In genomic region chr1:82638428-82638827, GRCm38 (mm10) we compare ENCODE assay signal across 20 mouse cellular contexts. TPM values are rescaled to one million over a fixed set of nuclear protein-coding genes. Genes with fewer than 3 reads are reported as not detected.
"Had no signal": no experiment of that assay in that cellular context is flagged by ENCODE, and none has a peak within 500 bp of the region (broad histone marks: within the 10 kb centered on the region; RNA-seq: fewer than 3 reads in every experiment).

No protein-coding gene starts in this region.

- DNase-seq: kidney, adult 9 months; kidney, postnatal 25 days; layer of hippocampus, adult 9-11 months; liver; liver, embryonic 13.5 days; liver, postnatal 0 days; lung, embryonic 14.5 days; right cerebral cortex, postnatal 25 days; spleen, adult 18-20 months; thymus, postnatal 25 days had no signal

- H3K4me1 ChIP-seq: limb, embryonic 10.5 days; limb, embryonic 13.5 days; midbrain, embryonic 12.5 days; stomach, embryonic 15.5 days had no signal

- H3K27me3 ChIP-seq: limb, embryonic 13.5 days; liver, embryonic 13.5 days; midbrain, embryonic 12.5 days; midbrain, embryonic 15.5 days; neural tube, embryonic 12.5 days; neural tube, embryonic 15.5 days; stomach, embryonic 15.5 days had no signal

- H3K27ac ChIP-seq: limb, embryonic 10.5 days; limb, embryonic 13.5 days; liver, embryonic 13.5 days; macrophage; midbrain, embryonic 12.5 days; midbrain, embryonic 15.5 days; neural tube, embryonic 12.5 days; neural tube, embryonic 15.5 days; stomach, embryonic 15.5 days had no signal

- H3K9me3 ChIP-seq: limb, embryonic 10.5 days; limb, embryonic 13.5 days; liver, embryonic 13.5 days; midbrain, embryonic 12.5 days; midbrain, embryonic 15.5 days; neural tube, embryonic 12.5 days; neural tube, embryonic 15.5 days; stomach, embryonic 15.5 days had no signal

- H3K9ac ChIP-seq: limb, embryonic 13.5 days; liver, embryonic 13.5 days; liver, postnatal 0 days; lung, embryonic 14.5 days; midbrain, embryonic 12.5 days; midbrain, embryonic 15.5 days; neural tube, embryonic 12.5 days; neural tube, embryonic 15.5 days; stomach, embryonic 15.5 days had no signal

- H3K4me2 ChIP-seq: limb, embryonic 13.5 days; liver, embryonic 13.5 days; lung, embryonic 14.5 days; midbrain, embryonic 12.5 days; midbrain, embryonic 15.5 days; neural tube, embryonic 12.5 days; neural tube, embryonic 15.5 days; stomach, embryonic 15.5 days had no signal

- ATAC-seq: liver, postnatal 0 days; lung, postnatal 0 days; midbrain, embryonic 15.5 days had no signal

- H3K36me3 ChIP-seq: limb, embryonic 10.5 days; limb, embryonic 13.5 days; liver, embryonic 13.5 days; midbrain, embryonic 12.5 days; midbrain, embryonic 15.5 days; neural tube, embryonic 12.5 days; neural tube, embryonic 15.5 days; stomach, embryonic 15.5 days had no signal

- H3K4me3 ChIP-seq: limb, embryonic 10.5 days; limb, embryonic 13.5 days; liver, embryonic 13.5 days; midbrain, embryonic 12.5 days; midbrain, embryonic 15.5 days; neural tube, embryonic 12.5 days; neural tube, embryonic 15.5 days; stomach, embryonic 15.5 days had no signal

RNA-seq across cellular contexts. Expression of gene Col4a3, which starts 51.7 kb away (rescaled TPM):
- total RNA-seq: megakaryocyte, adult 5-6 weeks had no signal
- polyA plus RNA-seq: macrophage had no signal

RNA-seq across cellular contexts. Expression of gene Col4a4, which starts 51.8 kb away (rescaled TPM):
- total RNA-seq: megakaryocyte, adult 5-6 weeks had no signal
- polyA plus RNA-seq: macrophage had no signal
